Mouse (Mus musculus): ENCODE measurements around the gene Tlnrd1. TPM values are rescaled to one million over a fixed set of nuclear protein-coding genes. Genes with fewer than 3 reads are reported as not detected.

The Tlnrd1 gene
- polyA plus RNA-seq, 1 experiment: 3.2 TPM

DNA sequence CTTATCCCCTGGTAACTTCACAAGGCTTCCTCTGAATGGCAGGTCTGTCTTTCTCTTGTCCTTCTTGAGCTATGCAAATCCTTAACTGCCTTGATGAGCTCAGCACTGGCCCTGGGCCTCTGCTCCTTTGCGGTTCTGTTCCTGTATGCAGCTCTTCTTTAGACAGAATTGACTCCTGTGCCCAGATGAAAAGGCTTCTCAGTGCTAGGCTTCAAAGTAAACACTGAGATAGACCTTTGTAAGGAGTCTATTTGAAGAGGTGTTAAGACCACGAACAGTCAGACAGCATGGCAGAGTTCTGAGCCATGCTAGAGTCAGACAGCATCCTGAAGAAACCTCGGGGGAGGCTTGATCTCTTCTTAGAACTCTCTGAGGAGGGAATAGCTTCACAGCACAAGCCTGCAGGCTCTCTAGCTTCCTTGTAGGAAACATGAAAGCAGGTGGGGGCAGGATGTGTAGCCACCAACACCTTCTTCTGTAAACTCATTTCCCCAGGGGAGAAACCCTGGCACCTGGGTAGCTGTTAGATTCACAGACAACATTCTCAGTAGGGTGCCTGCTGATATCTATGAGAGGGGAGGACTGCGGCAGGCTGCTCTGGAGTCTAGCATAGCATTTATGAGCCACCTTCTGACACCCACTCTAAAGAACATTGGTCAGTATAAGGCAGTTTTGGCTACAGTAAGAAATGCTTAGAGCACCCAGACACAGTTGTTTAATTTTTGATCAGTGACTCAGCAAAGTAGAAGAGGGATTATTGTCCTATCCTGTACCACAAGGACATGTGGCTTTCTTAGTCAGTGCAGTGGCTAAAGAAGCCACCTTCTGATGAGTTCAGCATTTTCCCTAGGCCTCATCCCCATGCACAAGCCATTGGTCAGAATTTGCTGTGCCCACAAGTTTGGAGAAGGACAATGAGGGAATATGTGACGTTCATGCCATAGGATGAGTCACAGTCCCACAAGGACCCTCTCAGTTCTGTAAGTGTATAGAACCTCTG, 31.4 kb downstream of the Tlnrd1 start:
- no peaks in the 10 kb centered on the region for H3K36me3 ChIP-seq (ENCODE audit: control insufficient read depth, insufficient read depth, low read length)
- no peak overlapping the region for H3K27ac ChIP-seq (ENCODE audit: control insufficient read depth, insufficient read depth, low read depth, low read length)
- TF ChIP-seq CTCF (IDR thresholded peaks at IDR 0.05; ENCODE audit: control insufficient read depth, insufficient read depth, insufficient replicate concordance, low read depth, low read length) (no peak), POLR2A (IDR thresholded peaks at IDR 0.05; ENCODE audit: control insufficient read depth, low read depth, low read length) (no peak)

DNA sequence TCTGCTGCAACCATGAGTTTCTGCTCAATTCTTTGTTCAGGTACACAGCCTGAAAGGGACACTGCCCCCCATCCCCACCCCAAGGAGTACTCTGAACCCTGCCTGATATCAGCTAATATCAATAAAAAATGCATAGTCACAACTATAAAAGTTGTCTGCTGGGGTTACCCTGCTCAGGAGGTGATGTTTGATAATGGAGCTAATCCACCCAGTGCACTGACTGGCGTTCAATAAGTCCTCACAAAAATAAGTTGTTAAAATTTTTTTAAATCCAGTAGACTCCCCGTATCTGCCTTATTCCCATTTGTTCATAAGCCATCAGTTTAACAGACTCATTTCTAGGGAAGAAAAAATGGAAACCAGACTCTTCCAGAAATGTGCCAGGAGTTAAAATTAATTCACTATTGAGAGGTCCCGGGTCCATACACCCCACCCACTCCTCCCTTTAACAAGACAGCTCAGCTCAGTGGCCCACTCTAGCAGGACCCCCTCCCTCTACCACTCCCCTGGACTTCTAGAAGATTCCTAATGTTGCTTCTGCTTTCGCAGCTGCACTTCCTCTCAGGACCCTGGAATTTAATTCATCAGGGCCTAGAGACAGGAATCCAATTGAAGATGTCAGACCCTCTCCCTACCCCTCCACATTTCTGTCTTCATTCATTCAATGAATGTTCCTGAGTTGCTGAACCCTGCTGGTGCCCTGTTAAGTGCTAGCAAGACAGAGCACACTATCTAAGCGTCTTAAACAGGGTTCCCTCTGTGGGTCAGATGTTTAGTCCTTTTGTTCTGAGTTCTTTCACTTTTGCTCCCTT, 32.3 kb downstream of the Tlnrd1 start:
- Histone ChIP-seq H3K36me3 (ENCODE audit: control insufficient read depth, insufficient read depth, low read length) (no peaks in the 10 kb centered on the region), H3K4me1 (ENCODE audit: control insufficient read depth, insufficient read depth, low read length) (no peaks in the 10 kb centered on the region), H3K27me3 (ENCODE audit: control insufficient read depth, insufficient read depth, low read length) (no peaks in the 10 kb centered on the region), H3K27ac (ENCODE audit: control insufficient read depth, insufficient read depth, low read depth, low read length) (no peak overlapping the region), H3K4me3 (ENCODE audit: control insufficient read depth, low read depth, low read length) (no peak overlapping the region)
- TF ChIP-seq CTCF (IDR thresholded peaks at IDR 0.05; ENCODE audit: control insufficient read depth, insufficient read depth, insufficient replicate concordance, low read depth, low read length): no peak
- no peak for TF ChIP-seq POLR2A (IDR thresholded peaks at IDR 0.05; ENCODE audit: control insufficient read depth, low read depth, low read length)

More for the DNA sequence above, 31.4 kb downstream of the Tlnrd1 start:
- H3K27me3 ChIP-seq (ENCODE audit: control insufficient read depth, insufficient read depth, low read length): no peaks in the 10 kb centered on the region
- H3K4me3 ChIP-seq (ENCODE audit: control insufficient read depth, low read depth, low read length): no peak overlapping the region
- no peaks in the 10 kb centered on the region for H3K4me1 ChIP-seq (ENCODE audit: control insufficient read depth, insufficient read depth, low read length)

DNA sequence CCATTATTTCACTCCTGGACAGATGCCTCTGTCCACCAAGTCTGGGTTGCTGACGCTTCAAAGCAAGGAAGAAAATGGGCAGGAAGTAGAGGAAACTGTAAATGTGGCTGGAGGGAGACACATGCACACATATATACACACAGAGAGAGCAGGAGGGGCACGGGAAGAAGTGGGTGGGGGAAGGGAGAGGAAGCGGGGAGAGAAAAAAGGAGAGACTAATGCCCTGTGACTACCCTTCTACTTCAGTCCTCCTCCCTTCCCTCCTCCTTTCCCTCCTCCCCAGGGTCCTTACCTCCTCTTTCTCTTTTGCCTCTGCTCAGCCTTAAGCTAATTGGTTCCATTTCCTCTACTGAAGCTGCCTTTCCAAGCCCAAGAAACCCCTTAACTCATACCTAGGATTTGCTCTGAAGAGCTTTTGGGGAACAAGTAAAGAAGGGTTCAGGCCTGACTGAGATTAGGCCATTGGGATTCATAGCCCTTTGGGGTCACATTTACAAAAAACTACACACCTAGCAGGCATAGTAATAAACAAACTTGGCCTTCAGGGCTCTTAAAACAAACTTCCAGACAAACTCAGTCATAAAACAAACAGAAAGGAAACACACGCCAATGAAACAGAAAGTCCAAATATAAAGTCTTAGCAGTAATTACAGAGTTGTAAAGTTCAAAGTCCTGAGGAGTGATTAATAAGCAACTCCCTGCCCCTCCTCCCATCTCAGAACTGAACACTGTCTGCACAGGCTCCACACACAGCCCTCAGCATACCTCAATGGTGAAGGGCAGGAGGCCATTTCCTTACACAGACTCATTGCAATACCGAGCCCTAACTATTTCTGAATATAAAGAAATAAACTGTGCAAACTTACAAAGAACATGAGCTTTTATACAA, 36.7 kb downstream of the Tlnrd1 start:
- Histone ChIP-seq H3K4me1 (ENCODE audit: control insufficient read depth, insufficient read depth, low read length) (no peaks in the 10 kb centered on the region), H3K27me3 (ENCODE audit: control insufficient read depth, insufficient read depth, low read length) (no peaks in the 10 kb centered on the region), H3K4me3 (ENCODE audit: control insufficient read depth, low read depth, low read length) (no peak overlapping the region), H3K36me3 (ENCODE audit: control insufficient read depth, insufficient read depth, low read length) (no peaks in the 10 kb centered on the region), H3K27ac (ENCODE audit: control insufficient read depth, insufficient read depth, low read depth, low read length) (no peak overlapping the region)
- TF ChIP-seq POLR2A (IDR thresholded peaks at IDR 0.05; ENCODE audit: control insufficient read depth, low read depth, low read length): no peak
- no peak for TF ChIP-seq CTCF (IDR thresholded peaks at IDR 0.05; ENCODE audit: control insufficient read depth, insufficient read depth, insufficient replicate concordance, low read depth, low read length)

DNA sequence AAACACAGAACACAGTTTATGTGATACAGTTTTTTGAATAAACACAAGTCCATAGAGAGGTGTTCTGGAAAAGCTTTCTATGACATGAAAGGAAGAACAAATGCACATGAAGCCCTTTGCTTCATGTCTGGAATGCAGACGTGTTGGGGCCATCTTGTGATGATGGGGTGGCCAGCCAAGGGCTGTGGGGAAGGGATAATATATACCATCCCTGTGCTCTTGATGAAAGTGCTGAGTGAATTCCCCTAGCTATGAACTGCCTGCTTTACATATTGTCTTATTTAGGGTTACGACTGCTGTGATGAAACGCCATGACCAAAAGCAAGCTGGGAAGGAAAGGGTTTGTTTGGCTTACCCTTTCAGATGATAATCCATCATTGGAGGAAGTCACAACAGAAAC, 39.3 kb downstream of the Tlnrd1 start:
- no peaks in the 10 kb centered on the region for H3K36me3 ChIP-seq (ENCODE audit: control insufficient read depth, insufficient read depth, low read length)

DNA sequence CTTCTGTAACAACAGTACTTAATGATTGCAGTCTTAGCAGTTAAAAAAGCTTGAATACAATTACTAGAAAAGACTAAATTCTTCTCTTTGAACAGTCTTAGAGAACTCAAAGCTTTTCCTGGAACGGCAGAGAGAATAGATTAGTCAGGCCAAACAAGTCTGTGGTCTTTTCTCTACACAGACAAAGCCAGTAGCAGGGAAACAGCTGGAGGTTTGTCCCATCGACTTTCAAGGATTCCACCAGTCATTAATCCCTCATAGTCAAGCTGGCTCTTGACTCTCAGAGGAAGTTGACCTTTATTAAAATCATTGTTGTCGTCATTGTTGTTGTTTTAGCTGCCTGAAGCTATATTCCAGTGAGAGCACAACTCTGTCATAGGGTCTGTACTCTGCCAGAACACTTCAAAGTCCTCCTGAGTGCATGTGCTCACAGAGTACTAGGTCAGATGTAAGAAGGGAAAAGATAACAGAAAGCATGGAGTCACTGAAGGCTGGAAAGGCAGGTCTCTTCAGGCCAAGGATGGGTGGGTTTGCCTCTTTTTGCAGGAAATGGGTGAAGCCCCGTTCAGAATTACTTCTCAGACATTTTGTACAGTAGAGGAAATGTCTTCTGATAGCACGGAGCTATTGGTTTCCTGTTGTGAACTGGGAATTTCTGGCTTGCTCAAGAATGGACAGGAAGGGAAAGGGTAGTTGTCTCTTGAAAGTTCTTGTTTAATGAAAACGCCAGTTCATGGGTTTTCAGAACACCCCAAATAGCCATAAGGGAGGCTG, 41.4 kb downstream of the Tlnrd1 start:
- no peak for TF ChIP-seq POLR2A (IDR thresholded peaks at IDR 0.05; ENCODE audit: control insufficient read depth, low read depth, low read length)
- Histone ChIP-seq H3K27ac (ENCODE audit: control insufficient read depth, insufficient read depth, low read depth, low read length) (no peak overlapping the region), H3K36me3 (ENCODE audit: control insufficient read depth, insufficient read depth, low read length) (no peaks in the 10 kb centered on the region), H3K27me3 (ENCODE audit: control insufficient read depth, insufficient read depth, low read length) (no peaks in the 10 kb centered on the region), H3K4me3 (ENCODE audit: control insufficient read depth, low read depth, low read length) (no peak overlapping the region), H3K4me1 (ENCODE audit: control insufficient read depth, insufficient read depth, low read length) (no peaks in the 10 kb centered on the region)

More for the DNA sequence above, 39.3 kb downstream of the Tlnrd1 start:
- Histone ChIP-seq H3K4me1 (ENCODE audit: control insufficient read depth, insufficient read depth, low read length) (no peaks in the 10 kb centered on the region), H3K4me3 (ENCODE audit: control insufficient read depth, low read depth, low read length) (no peak overlapping the region), H3K27me3 (ENCODE audit: control insufficient read depth, insufficient read depth, low read length) (no peaks in the 10 kb centered on the region), H3K27ac (ENCODE audit: control insufficient read depth, insufficient read depth, low read depth, low read length) (no peak overlapping the region)
- TF ChIP-seq POLR2A (IDR thresholded peaks at IDR 0.05; ENCODE audit: control insufficient read depth, low read depth, low read length): no peak
- no peak for TF ChIP-seq CTCF (IDR thresholded peaks at IDR 0.05; ENCODE audit: control insufficient read depth, insufficient read depth, insufficient replicate concordance, low read depth, low read length)

DNA sequence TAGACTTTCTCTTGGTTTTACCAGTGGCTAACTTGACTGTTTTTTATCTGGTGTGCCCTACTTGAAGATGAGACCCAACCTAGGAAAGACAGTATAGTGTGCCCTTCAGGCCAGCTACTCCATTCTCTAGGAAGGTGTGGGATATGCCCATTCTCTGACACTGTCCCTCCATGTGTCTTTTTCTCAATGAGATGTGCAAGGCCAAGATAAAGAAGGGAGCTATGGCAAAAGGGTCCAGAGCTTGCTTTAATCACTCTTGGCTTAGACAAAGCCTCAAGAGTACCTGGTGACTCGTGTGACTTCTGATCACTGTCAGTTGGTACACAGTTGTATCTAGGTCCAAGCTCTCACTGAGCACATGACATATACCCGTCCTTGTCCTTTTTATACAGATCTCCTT, 44.0 kb downstream of the Tlnrd1 start:
- Histone ChIP-seq H3K4me1 (ENCODE audit: control insufficient read depth, insufficient read depth, low read length) (no peaks in the 10 kb centered on the region), H3K27ac (ENCODE audit: control insufficient read depth, insufficient read depth, low read depth, low read length) (no peak overlapping the region), H3K36me3 (ENCODE audit: control insufficient read depth, insufficient read depth, low read length) (no peaks in the 10 kb centered on the region), H3K4me3 (ENCODE audit: control insufficient read depth, low read depth, low read length) (no peak overlapping the region), H3K27me3 (ENCODE audit: control insufficient read depth, insufficient read depth, low read length) (no peaks in the 10 kb centered on the region)
- TF ChIP-seq POLR2A (IDR thresholded peaks at IDR 0.05; ENCODE audit: control insufficient read depth, low read depth, low read length) (no peak), CTCF (IDR thresholded peaks at IDR 0.05; ENCODE audit: control insufficient read depth, insufficient read depth, insufficient replicate concordance, low read depth, low read length) (no peak)
